Mouse (Mus musculus) neural tube, embryonic 14.5 days (tissue): Measurements from ENCODE around the gene March6. TPM values are rescaled to one million over a fixed set of nuclear protein-coding genes. Genes with fewer than 3 reads are reported as not detected.

Experiments used
- ATAC-seq: fragments of 200-750 bp; cut with Nextera tagmentation; 2 replicates; pipeline ENCODE4 v1.8.0; 2017; ENCODE audit warnings: low read depth, mild to moderate bottlenecking, moderate TSS enrichment, moderate library complexity
- H3K27ac ChIP-seq: fragments of 300-500 bp; sonication (generic); 2 replicates; pipeline ENCODE4 v1.5.1; 2014; ENCODE audit warnings: low read depth, mild to moderate bottlenecking, control low read depth, low read length, moderate library complexity, mixed read lengths
- H3K27me3 ChIP-seq: fragments of 300-500 bp; sonication (generic); 2 replicates; pipeline ENCODE4 v1.6.1; 2014; ENCODE audit warnings: low read length; ENCODE audit not compliant: control insufficient read depth, insufficient read depth
- H3K36me3 ChIP-seq: fragments of 300-500 bp; sonication (generic); 2 replicates; pipeline ENCODE4 v1.6.1; 2014; ENCODE audit warnings: low read length, mixed read lengths; ENCODE audit not compliant: control insufficient read depth, insufficient read depth
- H3K4me1 ChIP-seq: fragments of 300-500 bp; sonication (generic); 2 replicates; pipeline ENCODE4 v1.6.1; 2014; ENCODE audit warnings: low read length; ENCODE audit not compliant: control insufficient read depth, insufficient read depth
- H3K4me2 ChIP-seq: fragments of 300-500 bp; sonication (generic); 2 replicates; pipeline ENCODE4 v1.6.1; 2014; ENCODE audit warnings: mild to moderate bottlenecking, low read depth, low read length, control low read depth
- H3K4me3 ChIP-seq: fragments of 300-500 bp; sonication (generic); 2 replicates; pipeline ENCODE4 v1.5.1; 2014; ENCODE audit warnings: low read depth, low read length, control low read depth, mixed read lengths
- H3K9ac ChIP-seq: fragments of 300-500 bp; sonication (generic); replicated peaks from 2 replicates; pipeline ENCODE4 v1.6.1; 2014; ENCODE audit warnings: low read depth, mild to moderate bottlenecking, control low read depth, low read length, mixed read lengths
- H3K9me3 ChIP-seq: fragments of 300-500 bp; sonication (generic); 2 replicates; pipeline ENCODE4 v1.6.1; 2016; ENCODE audit warnings: low read length; ENCODE audit not compliant: control insufficient read depth
- WGBS: fragments of 180-500 bp; shearing (Covaris S2); extraction: QIAGEN DNeasy Blood & Tissue Kit; methylation state at CpG from one replicate; pipeline ENCODE4 v1.1.7; 2014; 5-methylcytosine and 5-hydroxymethylcytosine counted together
- polyA plus RNA-seq: library from polyadenylated mRNA; unstranded; fragments of >200 nt; fragmentation: Nextera tagmentation; extraction: Ambion mirVana; gene quantifications from 2 replicates; pipeline ENCODE4 v1.2.1, GENCODE M21; 2014

Gene March6
- polyA plus RNA-seq, 1 experiment from 2014 or later, result 98.4 TPM

DNA sequence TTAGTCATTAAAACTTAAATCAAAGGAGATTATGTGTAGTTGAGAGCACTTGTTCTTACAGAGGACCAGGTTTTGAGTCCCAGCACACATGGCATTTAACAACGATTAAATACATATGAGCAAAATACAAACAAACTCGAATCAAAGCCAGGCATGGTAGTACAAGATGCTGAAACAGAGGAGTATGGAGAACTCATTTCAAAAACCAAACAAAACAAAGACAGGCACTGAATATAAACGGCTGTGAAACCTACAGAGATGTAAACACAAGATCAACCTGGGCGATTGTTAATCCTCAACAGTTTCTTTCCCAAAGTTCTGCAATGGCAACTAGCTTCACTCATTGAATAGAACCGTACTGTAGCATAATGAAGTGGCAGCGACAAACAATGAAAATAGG is 1.8 kb downstream of the March6 start:
- Histone ChIP-seq H3K27ac (no peak overlapping the region), H3K9ac (no peak overlapping the region), H3K9me3 (no peaks in the 10 kb centered on the region), H3K36me3 (no peaks in the 10 kb centered on the region), H3K4me2 (peak overlapping the region; percentile 92), H3K4me3 (peak overlapping the region; percentile 86), H3K4me1 (peaks cover 12% of the 10 kb centered on the region), H3K27me3 (no peaks in the 10 kb centered on the region)
- ATAC-seq, result no peak
- 41% methylated on average over 6 of the region's 6 CpGs for whole genome bisulfite sequencing

DNA sequence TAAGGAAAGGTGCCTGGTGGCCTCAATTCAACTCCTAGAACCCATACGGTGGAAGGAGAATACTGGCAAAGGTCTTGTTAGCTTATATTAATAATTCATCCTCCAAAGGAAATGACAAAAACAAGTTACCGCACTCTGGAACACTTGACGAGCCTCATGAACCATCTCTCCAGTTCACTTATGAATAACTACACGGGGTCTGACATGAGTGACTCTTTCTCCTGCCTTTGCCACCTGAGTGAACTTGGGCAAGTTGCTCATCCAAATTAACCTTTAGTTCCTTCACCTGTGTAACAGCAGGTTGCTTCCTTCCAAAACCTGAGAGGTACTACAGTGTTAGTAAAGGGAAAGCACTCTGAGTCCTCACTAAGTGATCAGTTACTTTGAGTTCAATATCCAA is 2.4 kb downstream of the March6 start:
- peaks cover 12% of the 10 kb centered on the region for H3K4me1 ChIP-seq
- ATAC-seq, result no peak
- H3K4me2 ChIP-seq, result no peak overlapping the region
- WGBS, result 95% methylated on average over 4 of the region's 4 CpGs
- no peak overlapping the region for H3K4me3 ChIP-seq
- no peak overlapping the region for H3K9ac ChIP-seq
- no peaks in the 10 kb centered on the region for H3K9me3 ChIP-seq
- no peak overlapping the region for H3K27ac ChIP-seq
- no peaks in the 10 kb centered on the region for H3K27me3 ChIP-seq
- H3K36me3 ChIP-seq, result no peaks in the 10 kb centered on the region

- 96% methylated on average over 1 of the region's 1 CpGs for WGBS
These were observed 4.4 kb downstream of the March6 start for GRCm38 (mm10) chr15:31526463-31526862.

DNA sequence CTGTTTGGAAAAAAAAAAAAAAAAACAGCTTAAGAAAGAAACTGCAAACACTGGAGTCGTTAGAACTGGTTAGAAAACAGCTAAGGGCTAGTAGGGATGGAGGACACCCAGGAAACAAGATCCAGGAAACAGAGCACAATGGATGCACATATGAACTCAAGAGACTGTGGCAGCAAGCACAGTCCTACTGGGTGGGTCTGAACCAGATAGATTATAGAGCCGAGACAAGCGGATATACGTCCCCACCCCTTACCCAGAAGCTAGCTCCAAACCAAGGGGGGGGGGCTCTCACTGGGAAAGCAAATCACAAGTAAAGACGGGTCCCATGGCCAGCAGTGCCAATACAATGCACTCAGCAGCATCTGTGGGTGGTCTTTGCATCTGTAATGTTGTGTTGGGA is 11.9 kb downstream of the March6 start:
- Histone ChIP-seq H3K27ac (no peak overlapping the region), H3K36me3 (no peaks in the 10 kb centered on the region), H3K9me3 (no peaks in the 10 kb centered on the region), H3K4me3 (no peak overlapping the region), H3K27me3 (no peaks in the 10 kb centered on the region), H3K4me2 (no peak overlapping the region), H3K4me1 (no peaks in the 10 kb centered on the region), H3K9ac (no peak overlapping the region)
- 72% methylated on average over 5 of the region's 5 CpGs for WGBS
- no peak for ATAC-seq

More at GRCm38 (mm10) chr15:31526463-31526862, 4.4 kb downstream of the March6 start:
- Histone ChIP-seq H3K36me3 (no peaks in the 10 kb centered on the region), H3K27me3 (no peaks in the 10 kb centered on the region), H3K9me3 (no peaks in the 10 kb centered on the region), H3K4me3 (no peak overlapping the region), H3K4me1 (peaks cover 12% of the 10 kb centered on the region), H3K9ac (no peak overlapping the region), H3K27ac (no peak overlapping the region), H3K4me2 (no peak overlapping the region)
- ATAC-seq, result no peak

GRCm38 (mm10) chr15:31518371-31518770 is 12.5 kb downstream of the March6 start:
- no peak overlapping the region for H3K4me2 ChIP-seq
- no peaks in the 10 kb centered on the region for H3K36me3 ChIP-seq
- H3K4me1 ChIP-seq, result no peaks in the 10 kb centered on the region
- WGBS, result 90% methylated on average over 2 of the region's 2 CpGs
- no peak for ATAC-seq
- no peaks in the 10 kb centered on the region for H3K27me3 ChIP-seq
- no peak overlapping the region for H3K9ac ChIP-seq
- no peaks in the 10 kb centered on the region for H3K9me3 ChIP-seq
- H3K4me3 ChIP-seq, result no peak overlapping the region
- H3K27ac ChIP-seq, result no peak overlapping the region

- H3K4me2 ChIP-seq, result no peak overlapping the region
- no peak for ATAC-seq
- H3K36me3 ChIP-seq, result no peaks in the 10 kb centered on the region
- no peak overlapping the region for H3K9ac ChIP-seq
- H3K9me3 ChIP-seq, result no peaks in the 10 kb centered on the region
- no peaks in the 10 kb centered on the region for H3K4me1 ChIP-seq
- no peaks in the 10 kb centered on the region for H3K27me3 ChIP-seq
- WGBS, result 100% methylated on average over 1 of the region's 1 CpGs
- no peak overlapping the region for H3K4me3 ChIP-seq
- no peak overlapping the region for H3K27ac ChIP-seq
These were observed 13.7 kb downstream of the March6 start for GRCm38 (mm10) chr15:31517186-31517585.

DNA sequence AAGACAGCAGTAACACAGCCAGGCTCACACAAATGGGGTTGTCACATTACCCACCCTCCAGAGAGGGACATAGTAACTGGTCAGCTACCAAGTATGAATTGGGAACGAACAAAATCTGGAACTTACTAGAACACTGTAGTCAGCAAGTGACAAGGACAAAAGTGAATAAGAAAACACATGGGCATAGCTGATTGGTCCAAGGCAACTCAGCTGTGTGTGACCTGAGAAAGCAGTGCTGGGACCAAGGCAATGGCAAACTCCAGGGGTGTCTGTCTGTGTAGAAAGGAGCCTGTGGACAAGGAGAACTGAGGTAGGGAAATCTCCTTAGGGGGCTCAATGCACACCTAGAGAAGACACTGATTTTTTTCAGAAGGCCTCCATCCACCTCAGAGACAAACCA is 19.1 kb downstream of the March6 start:
- H3K4me3 ChIP-seq, result no peak overlapping the region
- H3K27ac ChIP-seq, result no peak overlapping the region
- H3K9ac ChIP-seq, result no peak overlapping the region
- ATAC-seq, result no peak
- no peaks in the 10 kb centered on the region for H3K36me3 ChIP-seq
- H3K27me3 ChIP-seq, result no peaks in the 10 kb centered on the region
- WGBS, result 88% methylated on average over 1 of the region's 1 CpGs
- H3K4me1 ChIP-seq, result peaks cover 3% of the 10 kb centered on the region; the same call in 1 of the 2 replicates
- H3K4me2 ChIP-seq, result no peak overlapping the region
- no peaks in the 10 kb centered on the region for H3K9me3 ChIP-seq

- Histone ChIP-seq H3K4me3 (no peak overlapping the region), H3K36me3 (no peaks in the 10 kb centered on the region), H3K9ac (no peak overlapping the region), H3K4me2 (no peak overlapping the region), H3K27me3 (no peaks in the 10 kb centered on the region), H3K27ac (no peak overlapping the region), H3K4me1 (peaks cover 3% of the 10 kb centered on the region; the same call in 1 of the 2 replicates), H3K9me3 (no peaks in the 10 kb centered on the region)
- ATAC-seq, result no peak
These were observed 19.5 kb downstream of the March6 start for GRCm38 (mm10) chr15:31511406-31511771.

DNA sequence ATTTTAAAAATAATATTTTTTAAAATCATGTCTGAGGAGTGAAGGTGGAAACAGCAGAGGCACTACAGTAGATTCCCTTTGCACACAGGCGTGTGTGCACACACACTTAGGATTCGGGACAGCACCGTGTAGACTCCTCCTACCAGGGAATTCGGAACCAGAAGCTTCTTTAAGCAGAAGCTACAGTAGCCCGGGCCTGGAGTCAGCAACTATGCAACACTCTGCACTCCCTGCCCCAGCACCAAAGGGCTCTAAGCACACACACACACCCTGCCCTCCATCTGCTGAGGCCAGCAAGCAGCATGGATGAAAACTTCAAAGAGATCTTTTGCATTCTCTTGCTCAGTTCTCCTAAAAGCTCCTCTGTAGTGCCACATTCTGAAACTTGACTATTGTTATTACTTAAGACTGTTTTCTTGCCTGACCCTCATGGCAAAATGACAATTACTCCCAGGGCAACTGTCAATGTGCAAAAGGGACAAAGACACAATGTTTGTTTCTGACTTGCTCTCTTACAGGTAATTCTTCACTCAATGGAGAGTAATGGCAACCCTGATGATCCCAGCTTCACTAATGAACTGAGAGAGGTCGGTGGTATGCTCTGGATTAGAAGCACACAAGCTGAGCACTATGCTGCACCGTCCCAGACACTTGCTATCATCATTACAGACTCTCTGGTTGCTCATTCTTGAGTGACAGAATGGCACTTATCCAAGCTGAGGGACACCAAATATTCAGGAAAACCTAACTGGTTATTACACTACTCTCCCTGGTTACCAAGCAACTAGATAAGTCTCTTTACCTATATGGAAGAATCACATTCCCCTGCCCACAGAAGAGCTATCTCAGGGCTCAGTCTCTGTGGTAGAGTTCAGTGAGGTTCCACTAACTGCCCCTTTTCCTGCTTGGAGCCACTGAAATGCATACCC is 20.1 kb downstream of the March6 start:
- Histone ChIP-seq H3K9me3 (no peaks in the 10 kb centered on the region), H3K4me3 (no peak overlapping the region), H3K4me1 (peaks cover 3% of the 10 kb centered on the region; the same call in 1 of the 2 replicates), H3K27ac (no peak overlapping the region), H3K4me2 (no peak overlapping the region), H3K27me3 (no peaks in the 10 kb centered on the region), H3K36me3 (no peaks in the 10 kb centered on the region), H3K9ac (no peak overlapping the region)
- ATAC-seq, result no peak
- WGBS, result 68% methylated on average over 7 of the region's 7 CpGs
